Mouse (Mus musculus) limb, embryonic 11.5 days (tissue): ENCODE measurements around the gene Ankar. TPM values are rescaled to one million over a fixed set of nuclear protein-coding genes. Genes with fewer than 3 reads are reported as not detected.

Experiments used
- ATAC-seq: fragments of 200-750 bp; cut with Nextera tagmentation; 2 replicates; pipeline ENCODE4 v1.8.0; 2017; ENCODE audit warnings: low read depth; ENCODE audit not compliant: insufficient number of reproducible peaks, low FRiP score, low TSS enrichment
- DNase-seq: peaks from one replicate; pipeline ENCODE4 v3.0.0-alpha.2; 2015; ENCODE audit warnings: low spot score
- H3K27ac ChIP-seq: fragments of 300-500 bp; sonication (generic); replicated peaks from 2 replicates; pipeline ENCODE4 v1.5.1; 2014; ENCODE audit warnings: low read depth, mild to moderate bottlenecking, low read length
- H3K27me3 ChIP-seq: fragments of 300-500 bp; sonication (generic); 2 replicates; pipeline ENCODE4 v1.6.1; 2014; ENCODE audit warnings: mild to moderate bottlenecking, low read length, mixed read lengths; ENCODE audit not compliant: control insufficient read depth, insufficient read depth
- H3K36me3 ChIP-seq: fragments of 300-500 bp; sonication (generic); 2 replicates; pipeline ENCODE4 v1.6.1; 2014; ENCODE audit warnings: mild to moderate bottlenecking, low read length, moderate library complexity, mixed read lengths; ENCODE audit not compliant: control insufficient read depth, insufficient read depth
- H3K4me1 ChIP-seq: fragments of 300-500 bp; sonication (generic); 2 replicates; pipeline ENCODE4 v1.6.1; 2014; ENCODE audit warnings: low read length, mixed read lengths; ENCODE audit not compliant: control insufficient read depth, insufficient read depth
- H3K4me2 ChIP-seq: fragments of 300-500 bp; sonication (generic); 2 replicates; pipeline ENCODE4 v1.6.1; 2014; ENCODE audit warnings: low read depth, mild to moderate bottlenecking, moderate library complexity; ENCODE audit not compliant: severe bottlenecking
- H3K4me3 ChIP-seq: fragments of 300-500 bp; sonication (generic); 2 replicates; pipeline ENCODE4 v1.5.1; 2014; ENCODE audit warnings: low read depth, low read length
- H3K9ac ChIP-seq: fragments of 300-500 bp; sonication (generic); 2 replicates; pipeline ENCODE4 v1.6.1; 2014; ENCODE audit warnings: mild to moderate bottlenecking, low read length
- H3K9me3 ChIP-seq: fragments of 300-500 bp; sonication (generic); 2 replicates; pipeline ENCODE4 v1.6.1; 2016; ENCODE audit warnings: low read length; ENCODE audit not compliant: control insufficient read depth
- WGBS: fragments of 180-500 bp; shearing (Covaris S2); extraction: QIAGEN DNeasy Blood & Tissue Kit; methylation state at CpG from one replicate; pipeline ENCODE4 v1.1.7; 2014; 5-methylcytosine and 5-hydroxymethylcytosine counted together
- polyA plus RNA-seq: library from polyadenylated mRNA; unstranded; fragments of >200 nt; fragmentation: Nextera tagmentation; extraction: Ambion mirVana; gene quantifications from 2 replicates; pipeline ENCODE4 v1.2.1, GENCODE M21; 2014

The Ankar gene
- polyA plus RNA-seq, 1 experiment from 2014 or later = not detected

DNA sequence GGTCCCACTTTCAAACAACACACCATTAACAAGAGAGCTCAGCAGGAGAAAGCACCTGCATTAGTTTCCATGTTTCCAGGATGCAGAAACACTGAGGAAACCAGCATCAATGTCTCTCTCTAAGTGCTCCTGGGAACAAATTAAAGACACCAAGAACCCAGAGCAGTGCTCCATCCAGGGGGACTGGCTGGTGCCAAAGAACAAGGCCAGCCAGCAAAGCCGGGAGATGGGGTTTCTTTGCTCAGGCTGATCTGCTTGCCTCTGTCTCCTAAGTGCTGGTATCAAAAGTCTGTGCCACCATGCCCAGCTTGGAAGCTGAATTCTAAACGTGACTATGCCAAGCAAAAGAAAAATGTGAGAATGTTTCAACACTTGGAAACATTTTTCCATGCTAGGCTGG is 16.0 kb upstream of the Ankar start:
- H3K27ac ChIP-seq = no peak overlapping the region
- peaks cover 7% of the 10 kb centered on the region for H3K4me1 ChIP-seq
- WGBS = 47% methylated on average over 2 of the region's 2 CpGs
- no peak overlapping the region for H3K4me2 ChIP-seq
- H3K27me3 ChIP-seq = no peaks in the 10 kb centered on the region
- H3K4me3 ChIP-seq = no peak overlapping the region
- H3K9ac ChIP-seq = no peak overlapping the region
- H3K36me3 ChIP-seq = peaks cover 2% of the 10 kb centered on the region; the same call in 1 of the 2 replicates
- no peaks in the 10 kb centered on the region for H3K9me3 ChIP-seq
- no peak for ATAC-seq
- DNase-seq = no peak

DNA sequence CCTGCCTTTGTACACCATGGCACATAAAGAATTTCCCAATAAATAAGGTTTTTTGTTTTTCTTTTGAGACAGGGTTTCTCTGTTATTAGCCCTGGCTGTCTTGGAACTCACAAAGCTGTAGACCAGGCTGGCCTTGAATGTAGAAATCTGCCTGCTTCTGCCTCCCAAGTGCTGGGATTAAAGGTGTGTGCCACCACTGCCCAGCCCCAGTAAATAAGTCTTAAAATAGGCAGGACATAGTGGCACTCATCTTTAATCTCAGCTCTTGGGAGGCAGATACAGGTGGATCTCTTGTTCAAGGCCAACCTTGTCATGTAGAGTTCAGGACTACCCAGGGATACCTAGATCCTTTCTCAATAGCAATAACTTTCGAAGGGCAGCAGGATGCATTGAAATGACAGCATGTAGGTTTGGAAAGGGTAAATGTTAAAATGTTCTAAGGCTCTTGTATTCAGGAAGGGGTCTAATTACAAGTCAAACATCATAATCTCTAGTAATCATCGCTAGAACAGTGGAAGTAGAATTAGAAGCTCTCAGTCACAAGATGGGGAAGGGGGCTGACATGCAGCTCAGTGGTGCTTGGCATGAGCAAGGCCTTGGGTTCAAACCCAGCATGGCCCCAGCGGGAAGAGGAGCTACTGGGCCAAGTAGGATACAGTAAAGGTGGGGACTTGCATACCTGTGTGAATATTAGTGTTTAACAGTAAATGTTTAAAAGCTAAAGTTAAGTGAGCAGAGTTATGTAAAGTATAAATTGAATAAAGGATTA is 15.4 kb upstream of the Ankar start:
- no peak for DNase-seq
- 79% methylated on average over 3 of the region's 3 CpGs for WGBS
- no peaks in the 10 kb centered on the region for H3K9me3 ChIP-seq
- no peak overlapping the region for H3K9ac ChIP-seq
- H3K27ac ChIP-seq = no peak overlapping the region
- H3K36me3 ChIP-seq = peaks cover 2% of the 10 kb centered on the region; the same call in 1 of the 2 replicates
- H3K4me3 ChIP-seq = no peak overlapping the region
- peaks cover 7% of the 10 kb centered on the region for H3K4me1 ChIP-seq
- no peaks in the 10 kb centered on the region for H3K27me3 ChIP-seq
- no peak for ATAC-seq
- no peak overlapping the region for H3K4me2 ChIP-seq

DNA sequence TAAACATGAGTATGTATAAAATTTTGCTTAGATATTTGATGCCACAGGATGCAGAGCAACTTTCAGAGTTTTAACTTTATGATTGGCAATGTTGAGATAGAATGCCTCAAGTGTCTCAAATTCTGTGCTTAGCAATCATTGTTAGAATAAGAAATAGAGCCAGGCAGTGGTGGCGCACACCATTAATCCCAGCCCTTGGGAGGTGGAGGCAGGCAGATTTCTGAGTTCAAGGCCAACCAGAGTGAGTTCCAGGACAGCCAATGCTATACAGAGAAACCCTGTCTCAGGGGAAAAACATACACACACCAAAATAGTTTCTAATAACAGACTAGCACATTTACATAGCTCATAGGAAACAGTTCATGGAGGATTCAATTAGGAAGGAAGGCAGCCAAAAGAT is 14.7 kb upstream of the Ankar start:
- 97% methylated on average over 1 of the region's 1 CpGs for WGBS
- H3K9ac ChIP-seq = no peak overlapping the region
- no peaks in the 10 kb centered on the region for H3K9me3 ChIP-seq

DNA sequence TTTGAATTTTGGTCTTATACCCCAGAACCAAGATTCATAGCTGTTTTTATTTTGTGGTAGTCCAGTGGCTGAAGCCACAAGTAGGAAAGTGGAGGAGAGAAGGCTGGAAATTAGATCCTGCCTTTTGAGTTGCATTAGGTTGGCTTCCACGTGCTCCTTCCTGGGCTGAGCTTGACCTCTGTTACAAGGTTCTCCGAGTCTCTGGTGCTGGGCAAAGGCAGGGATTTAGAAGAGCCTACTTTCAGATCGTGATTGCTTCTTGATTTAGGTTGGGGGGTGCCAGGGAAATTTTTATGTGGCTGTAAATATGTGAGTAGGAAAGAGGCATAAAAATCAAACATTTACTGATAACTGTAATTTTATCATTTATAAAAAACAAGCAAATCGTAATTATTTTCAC is 14.2 kb upstream of the Ankar start:
- Histone ChIP-seq H3K36me3 (peaks cover 2% of the 10 kb centered on the region; the same call in 1 of the 2 replicates), H3K27ac (no peak overlapping the region), H3K4me2 (no peak overlapping the region), H3K9me3 (no peaks in the 10 kb centered on the region), H3K9ac (no peak overlapping the region), H3K27me3 (no peaks in the 10 kb centered on the region), H3K4me3 (no peak overlapping the region), H3K4me1 (peaks cover 5% of the 10 kb centered on the region)
- ATAC-seq (no peak), DNase-seq (no peak)
- WGBS = 65% methylated on average over 4 of the region's 4 CpGs

More for the DNA sequence above, 14.7 kb upstream of the Ankar start:
- DNase-seq = no peak
- Histone ChIP-seq H3K36me3 (peaks cover 2% of the 10 kb centered on the region; the same call in 1 of the 2 replicates), H3K4me1 (peaks cover 5% of the 10 kb centered on the region), H3K4me2 (no peak overlapping the region), H3K27ac (no peak overlapping the region), H3K4me3 (no peak overlapping the region), H3K27me3 (no peaks in the 10 kb centered on the region)
- no peak for ATAC-seq

DNA sequence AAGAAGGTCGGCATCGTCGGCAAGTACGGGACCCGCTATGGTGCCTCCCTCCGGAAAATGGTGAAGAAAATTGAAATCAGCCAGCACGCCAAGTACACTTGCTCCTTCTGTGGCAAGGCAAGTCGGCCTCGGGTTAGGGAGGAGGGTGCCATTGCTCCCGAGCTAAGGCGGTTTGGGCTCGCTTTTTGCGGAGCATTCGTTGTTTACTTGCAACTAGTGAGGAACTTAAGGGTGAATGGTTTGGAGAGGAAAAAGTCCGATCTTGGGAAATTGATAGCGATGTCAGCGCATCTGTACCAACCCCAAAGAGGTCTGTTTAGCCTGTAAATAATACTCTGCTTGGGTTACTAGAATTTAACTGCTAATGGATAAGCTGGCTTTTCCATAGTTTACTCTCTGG is 11.3 kb upstream of the Ankar start:
- H3K4me2 ChIP-seq = peak overlapping the region; percentile 76
- peak; percentile 44 for DNase-seq
- no peaks in the 10 kb centered on the region for H3K9me3 ChIP-seq
- peaks cover 5% of the 10 kb centered on the region for H3K4me1 ChIP-seq
- WGBS = 1% methylated on average over 17 of the region's 17 CpGs
- H3K27ac ChIP-seq = peak overlapping the region; percentile 76
- H3K36me3 ChIP-seq = no peaks in the 10 kb centered on the region; the same call in 1 of the 2 replicates
- H3K4me3 ChIP-seq = peak overlapping the region; percentile 78
- H3K27me3 ChIP-seq = no peaks in the 10 kb centered on the region
- no peak for ATAC-seq
- peak overlapping the region; percentile 95 for H3K9ac ChIP-seq

DNA sequence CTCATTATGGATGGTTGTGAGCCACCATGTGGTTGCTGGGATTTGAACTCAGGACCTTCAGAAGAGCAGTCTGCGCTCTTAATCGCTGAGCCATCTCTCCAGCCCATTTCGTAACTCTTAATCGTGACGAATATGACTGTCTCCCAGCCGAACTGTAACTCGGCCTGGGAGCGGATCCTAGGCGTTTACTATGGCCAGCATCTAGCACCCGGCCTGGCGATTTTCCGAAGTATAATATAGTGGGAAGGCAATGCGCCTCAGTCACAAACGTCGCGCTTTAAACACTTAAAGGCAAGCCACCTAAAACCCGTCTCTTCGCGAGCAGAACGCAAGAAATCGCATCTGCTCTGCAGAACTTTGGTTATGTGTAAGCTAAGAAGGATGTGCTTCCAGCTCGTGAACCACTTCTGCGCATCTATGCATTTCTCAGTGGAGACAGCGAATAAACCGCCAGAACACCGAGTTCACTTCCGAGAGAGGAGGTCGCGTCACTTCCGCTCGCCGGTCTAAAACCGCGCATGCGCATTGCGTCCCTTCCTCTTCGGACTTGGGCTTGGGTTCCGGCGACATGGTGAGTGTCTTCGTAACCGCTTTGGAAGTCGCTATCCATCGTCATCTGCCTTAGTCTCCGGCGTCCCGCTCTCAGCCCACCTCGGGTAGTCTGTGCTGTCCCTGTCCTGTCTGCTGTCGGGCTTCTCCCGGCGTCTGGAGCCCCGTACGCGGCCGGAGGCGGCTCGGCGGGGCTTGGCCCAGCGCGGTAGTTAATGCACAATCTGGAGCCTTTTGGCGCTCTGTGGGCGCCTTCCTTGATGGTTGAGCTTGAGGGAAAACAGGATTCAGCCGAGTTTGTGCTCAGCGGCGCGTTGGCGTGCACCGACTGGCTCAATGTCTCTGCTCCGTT is 10.6 kb upstream of the Ankar start, which contains the start of gene Rpl37a:
Gene Rpl37a, plus strand, starts transcription at position 538 of the 901 bp plus-strand sequence.
- Histone ChIP-seq H3K4me2 (peak within 1 kb of the TSS; percentile 76), H3K9ac (peak within 1 kb of the TSS; percentile 95), H3K9me3 (no peaks in the 10 kb centered on the region), H3K4me3 (peak within 1 kb of the TSS; percentile 78), H3K27ac (peak within 1 kb of the TSS; percentile 79), H3K36me3 (no peaks in the 10 kb centered on the region; the same call in 1 of the 2 replicates), H3K27me3 (no peaks in the 10 kb centered on the region), H3K4me1 (peaks cover 5% of the 10 kb centered on the region)
- ATAC-seq (peak; percentile 78), DNase-seq (peak; percentile 97)
- 3% methylated on average over 68 of the region's 68 CpGs for WGBS

DNA sequence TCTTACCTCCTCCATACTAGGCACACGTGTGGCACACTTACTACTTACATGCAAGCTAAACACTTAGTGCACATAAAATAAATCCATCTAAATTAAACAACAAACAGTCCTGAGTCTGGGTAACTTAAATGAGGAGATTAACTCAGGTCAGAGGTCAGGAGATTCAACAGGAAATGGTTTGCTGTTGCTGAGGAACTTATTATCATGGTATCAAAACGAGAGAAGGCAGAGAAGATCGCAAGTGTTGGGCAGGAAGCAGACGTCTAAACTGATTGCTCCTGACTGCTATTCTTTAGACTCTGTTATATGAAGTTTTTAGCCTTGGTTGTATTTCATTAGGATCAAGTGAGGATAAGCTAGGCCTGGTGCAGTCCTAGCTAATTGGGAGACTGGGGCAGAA is 7.1 kb upstream of the Ankar start:
- H3K9me3 ChIP-seq = no peaks in the 10 kb centered on the region
- H3K27me3 ChIP-seq = no peaks in the 10 kb centered on the region
- 37% methylated on average over 4 of the region's 4 CpGs for WGBS
- no peaks in the 10 kb centered on the region for H3K4me1 ChIP-seq
- H3K9ac ChIP-seq = no peak overlapping the region
- no peaks in the 10 kb centered on the region for H3K36me3 ChIP-seq
- no peak overlapping the region for H3K27ac ChIP-seq
- no peak overlapping the region for H3K4me2 ChIP-seq
- ATAC-seq (no peak), DNase-seq (no peak)
- H3K4me3 ChIP-seq = no peak overlapping the region

DNA sequence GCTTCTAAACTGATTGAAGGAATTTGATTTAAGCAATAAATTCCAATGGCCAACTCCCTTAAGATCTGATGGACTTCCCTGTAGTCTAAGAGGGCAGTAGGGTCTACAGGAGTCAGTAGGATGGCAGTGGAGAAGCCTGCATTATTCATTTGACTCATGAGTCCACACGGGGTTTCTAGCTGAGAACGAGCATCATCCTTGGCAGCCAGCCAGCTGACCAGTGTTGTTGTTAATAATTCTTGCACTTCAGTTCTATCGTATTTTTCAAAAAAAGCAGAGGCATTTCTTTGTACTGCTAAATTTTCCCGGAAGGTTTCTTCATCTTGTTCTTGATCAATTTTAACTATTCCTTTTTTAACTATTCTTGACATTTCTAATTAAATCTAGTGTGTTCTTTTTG is 1.7 kb downstream of the Ankar start:
- 89% methylated on average over 4 of the region's 4 CpGs for WGBS
- Histone ChIP-seq H3K9me3 (no peaks in the 10 kb centered on the region), H3K4me2 (no peak overlapping the region), H3K4me3 (no peak overlapping the region), H3K27ac (no peak overlapping the region), H3K4me1 (no peaks in the 10 kb centered on the region), H3K27me3 (no peaks in the 10 kb centered on the region), H3K9ac (no peak overlapping the region), H3K36me3 (no peaks in the 10 kb centered on the region)
- ATAC-seq (no peak), DNase-seq (no peak)
